Mouse (Mus musculus) stomach, postnatal 0 days (tissue): ENCODE data around the gene Mat2a. TPM values are rescaled to one million over a fixed set of nuclear protein-coding genes. Genes with fewer than 3 reads are reported as not detected.

Experiments
- ATAC-seq: fragments of 200-750 bp; cut with Nextera tagmentation; 2 replicates; pipeline ENCODE4 v1.8.0; 2017; ENCODE audit not compliant: low FRiP score, low TSS enrichment
- DNase-seq: peaks from one replicate; pipeline ENCODE4 v3.0.0-alpha.2; 2016; ENCODE audit warnings: low spot score
- H3K27ac ChIP-seq: fragments of 300-500 bp; sonication (generic); replicated peaks from 2 replicates; pipeline ENCODE4 v1.5.1; 2014; ENCODE audit warnings: mild to moderate bottlenecking, control low read depth
- H3K27me3 ChIP-seq: fragments of 300-500 bp; sonication (generic); 2 replicates; pipeline ENCODE4 v1.6.1; 2014; ENCODE audit warnings: low read length; ENCODE audit not compliant: control insufficient read depth, insufficient read depth
- H3K36me3 ChIP-seq: fragments of 300-500 bp; sonication (generic); 2 replicates; pipeline ENCODE4 v1.6.1; 2014; ENCODE audit warnings: low read length, mixed read lengths; ENCODE audit not compliant: control insufficient read depth, insufficient read depth
- H3K4me1 ChIP-seq: fragments of 300-500 bp; sonication (generic); replicated peaks from 2 replicates; pipeline ENCODE4 v1.6.1; 2014; ENCODE audit warnings: antibody characterized with exemption; ENCODE audit not compliant: control insufficient read depth, insufficient read depth
- H3K4me2 ChIP-seq: fragments of 300-500 bp; sonication (generic); replicated peaks from 2 replicates; pipeline ENCODE4 v1.6.1; 2014; ENCODE audit warnings: low read depth, mild to moderate bottlenecking, control low read depth, moderate library complexity
- H3K4me3 ChIP-seq: fragments of 300-500 bp; sonication (generic); 2 replicates; pipeline ENCODE4 v1.5.1; 2014; ENCODE audit warnings: low read depth, low read length, control low read depth
- H3K9ac ChIP-seq: fragments of 300-500 bp; sonication (generic); 2 replicates; pipeline ENCODE4 v1.6.1; 2014; ENCODE audit warnings: mild to moderate bottlenecking, low read length, control low read depth, mixed read lengths
- H3K9me3 ChIP-seq: fragments of 300-500 bp; sonication (generic); 2 replicates; pipeline ENCODE4 v1.6.1; 2016; ENCODE audit warnings: low read length; ENCODE audit not compliant: control insufficient read depth
- CTCF ChIP-seq: IDR thresholded peaks from 2 replicates; pipeline ENCODE4 v1.5.1; 2016; ENCODE audit warnings: antibody characterized with exemption, low read depth, mild to moderate bottlenecking, moderate library complexity
- EP300 ChIP-seq: optimal IDR thresholded peaks from 2 replicates; pipeline ENCODE3; 2016; ENCODE audit warnings: antibody characterized with exemption
- WGBS: fragments of 180-500 bp; shearing (Covaris S2); extraction: QIAGEN DNeasy Blood & Tissue Kit; methylation state at CpG from one replicate; pipeline ENCODE4 v1.1.7; 2014; 5-methylcytosine and 5-hydroxymethylcytosine counted together
- polyA plus RNA-seq: library from polyadenylated mRNA; unstranded; fragments of >200 nt; fragmentation: Nextera tagmentation; extraction: Ambion mirVana; gene quantifications from 2 replicates; pipeline ENCODE4 v1.2.1, GENCODE M21; 2015

Gene Mat2a
- polyA plus RNA-seq, 1 experiment from 2014 or later = 143 TPM

DNA sequence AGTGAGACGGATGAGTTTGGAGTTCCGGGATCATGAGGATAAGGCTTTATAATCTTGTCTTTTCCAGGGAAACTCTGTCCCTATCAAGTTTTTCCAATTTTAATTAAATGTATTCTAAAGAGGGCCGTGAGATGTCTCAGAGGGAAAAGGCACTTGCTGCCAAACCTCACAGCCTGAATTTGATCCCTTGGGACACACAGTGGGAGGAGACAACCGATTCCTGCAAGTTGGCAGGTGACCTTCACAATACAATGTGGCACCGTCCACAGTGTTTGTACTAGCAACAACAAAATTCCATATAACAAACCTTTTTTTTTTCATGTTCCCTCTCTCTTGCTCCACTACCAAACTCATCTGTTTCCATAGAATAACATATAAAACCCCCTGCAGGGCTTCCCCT lies 19.6 kb upstream of the Mat2a start:
- TF ChIP-seq EP300 (no peak), CTCF (no peak)
- WGBS = 12% methylated on average over 5 of the region's 5 CpGs

DNA sequence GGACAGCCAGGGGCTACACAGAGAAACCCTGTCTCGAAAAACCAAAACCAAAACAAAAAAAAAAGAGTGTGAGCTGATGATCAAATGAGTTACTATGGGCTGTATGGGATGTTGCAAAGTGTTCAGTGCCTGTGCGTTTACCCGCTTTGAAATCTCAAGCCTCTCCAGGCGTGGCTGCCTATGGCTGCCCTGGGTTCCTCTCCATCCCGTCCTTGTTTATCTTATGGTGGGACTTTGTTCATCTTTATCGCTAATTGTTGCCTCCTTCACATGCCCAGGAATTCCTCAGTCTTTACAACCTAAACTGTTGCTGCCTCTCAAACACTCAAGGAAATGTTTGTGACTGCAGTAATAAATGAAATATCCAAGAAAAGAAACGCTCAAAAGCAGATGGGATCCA lies 19.1 kb upstream of the Mat2a start:
- no peaks in the 10 kb centered on the region for H3K9me3 ChIP-seq
- H3K36me3 ChIP-seq = no peaks in the 10 kb centered on the region
- WGBS = 31% methylated on average over 7 of the region's 7 CpGs
- no peak overlapping the region for H3K4me3 ChIP-seq
- no peaks in the 10 kb centered on the region; the same call in 1 of the 2 replicates for H3K4me1 ChIP-seq
- ATAC-seq = no peak
- TF ChIP-seq EP300 = no peak
- TF ChIP-seq CTCF = no peak
- H3K27me3 ChIP-seq = no peaks in the 10 kb centered on the region
- H3K27ac ChIP-seq = peak overlapping the region; percentile 40; the same call in 1 of the 2 replicates
- no peak for DNase-seq
- no peak overlapping the region; the same call in 1 of the 2 replicates for H3K4me2 ChIP-seq
- no peak overlapping the region for H3K9ac ChIP-seq

More for the DNA sequence above, 19.6 kb upstream of the Mat2a start:
- H3K4me2 ChIP-seq = no peak overlapping the region; the same call in 1 of the 2 replicates
- H3K27ac ChIP-seq = 0 out of 2 replicates have a peak overlapping the region, but pooled peaks have one; percentile 40
- no peaks in the 10 kb centered on the region for H3K27me3 ChIP-seq
- no peaks in the 10 kb centered on the region for H3K9me3 ChIP-seq
- ATAC-seq (no peak), DNase-seq (no peak)
- no peaks in the 10 kb centered on the region for H3K36me3 ChIP-seq
- H3K4me3 ChIP-seq = no peak overlapping the region
- H3K9ac ChIP-seq = no peak overlapping the region
- no peaks in the 10 kb centered on the region; the same call in 1 of the 2 replicates for H3K4me1 ChIP-seq

DNA sequence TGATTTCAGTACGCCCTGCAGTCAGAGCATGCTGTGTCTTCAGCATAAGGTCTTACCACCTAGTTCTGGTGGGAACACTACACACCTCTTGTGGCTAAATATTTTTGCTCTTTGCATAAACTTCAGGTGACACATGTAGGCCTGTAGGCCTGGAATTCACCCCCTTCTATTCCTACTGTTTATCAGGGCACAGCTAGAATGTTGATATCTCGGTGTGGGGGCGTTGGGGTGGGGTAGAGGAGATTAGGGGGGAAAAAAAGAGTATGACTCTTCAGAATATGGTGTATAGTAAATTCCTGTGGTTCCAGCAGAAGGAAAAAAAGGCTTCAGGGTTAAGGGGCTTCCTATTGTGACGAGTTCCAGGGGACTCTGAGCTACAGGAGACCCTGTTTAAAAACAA lies 17.2 kb upstream of the Mat2a start:
- ATAC-seq (no peak), DNase-seq (no peak)
- no peaks in the 10 kb centered on the region for H3K36me3 ChIP-seq
- H3K9ac ChIP-seq = no peak overlapping the region
- no peak overlapping the region for H3K4me2 ChIP-seq
- no peaks in the 10 kb centered on the region for H3K27me3 ChIP-seq
- H3K9me3 ChIP-seq = no peaks in the 10 kb centered on the region
- no peak for TF ChIP-seq EP300
- no peak for TF ChIP-seq CTCF
- 64% methylated on average over 4 of the region's 4 CpGs for WGBS
- no peak overlapping the region for H3K4me3 ChIP-seq
- no peaks in the 10 kb centered on the region; the same call in 1 of the 2 replicates for H3K4me1 ChIP-seq
- no peak overlapping the region for H3K27ac ChIP-seq

DNA sequence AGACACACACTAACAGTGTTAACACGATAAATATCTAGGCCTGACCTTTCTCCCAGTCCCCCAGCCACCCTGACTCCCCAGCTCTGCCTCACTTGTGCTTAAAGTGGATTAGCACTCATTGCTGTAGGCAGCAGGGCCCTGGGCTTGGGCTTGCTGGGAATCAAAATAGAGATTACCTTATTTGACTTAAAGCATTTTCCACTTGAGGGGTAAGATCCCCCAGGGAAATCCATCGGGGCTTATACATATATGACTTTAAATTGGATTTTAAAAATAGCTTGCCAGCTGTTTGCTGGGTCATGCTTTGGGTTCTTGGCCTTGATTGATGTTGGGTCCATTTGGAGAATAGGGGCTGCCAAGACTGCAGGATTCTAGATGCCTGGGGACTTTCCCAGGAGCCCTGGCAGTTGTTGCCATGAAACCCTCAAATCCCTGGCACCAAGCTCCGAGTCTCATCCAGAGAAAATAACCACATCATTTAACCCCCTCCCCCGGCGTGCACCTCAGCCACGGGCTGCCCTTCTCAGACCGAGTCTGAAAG lies 15.5 kb upstream of the Mat2a start:
- no peak overlapping the region for H3K9ac ChIP-seq
- DNase-seq = no peak
- H3K36me3 ChIP-seq = no peaks in the 10 kb centered on the region
- no peaks in the 10 kb centered on the region; the same call in 1 of the 2 replicates for H3K4me1 ChIP-seq
- TF ChIP-seq CTCF (no peak), EP300 (no peak)
- H3K9me3 ChIP-seq = no peaks in the 10 kb centered on the region
- no peak for ATAC-seq
- 50% methylated on average over 7 of the region's 7 CpGs for WGBS
- H3K27ac ChIP-seq = no peak overlapping the region; the same call in 1 of the 2 replicates
- H3K4me2 ChIP-seq = no peak overlapping the region
- H3K27me3 ChIP-seq = no peaks in the 10 kb centered on the region
- no peak overlapping the region for H3K4me3 ChIP-seq

DNA sequence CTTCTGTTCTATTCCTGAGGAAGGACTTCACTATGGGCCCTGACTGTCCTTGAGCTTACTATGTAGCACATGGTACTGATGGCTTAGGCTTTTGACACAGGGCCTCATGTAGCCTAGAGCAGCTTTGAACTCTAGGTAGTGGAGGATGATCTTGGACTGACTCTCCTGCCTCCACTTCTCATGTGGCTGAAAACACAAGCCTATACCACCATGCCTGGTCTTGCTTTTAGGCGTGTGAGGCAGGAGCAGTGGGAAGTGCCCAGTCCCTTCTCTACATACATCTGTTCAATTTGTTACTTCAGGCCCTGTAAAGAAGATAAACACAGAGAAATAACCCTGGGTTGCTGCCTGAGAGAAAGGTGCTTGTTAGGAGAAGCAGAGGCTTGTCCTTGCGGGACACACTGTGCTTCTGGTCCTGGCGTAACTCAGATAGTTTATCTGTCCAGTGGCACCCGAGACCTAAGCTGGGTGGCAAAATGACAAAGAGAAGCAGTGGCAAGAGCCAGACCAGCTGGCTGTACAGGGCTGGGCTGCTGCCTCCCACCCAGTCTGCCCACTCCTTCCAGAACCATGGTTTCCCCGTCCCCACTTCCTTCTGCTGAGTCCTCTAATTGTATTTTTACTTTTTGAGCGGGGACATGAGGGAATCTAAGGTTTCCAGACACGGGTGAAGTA lies 14.9 kb upstream of the Mat2a start:
- DNase-seq (no peak), ATAC-seq (peak; percentile 35; the same call in 1 of the 2 replicates)
- Histone ChIP-seq H3K4me3 (no peak overlapping the region), H3K27ac (peak overlapping the region; percentile 9; the same call in 1 of the 2 replicates), H3K4me2 (no peak overlapping the region), H3K4me1 (no peaks in the 10 kb centered on the region; the same call in 1 of the 2 replicates), H3K9ac (no peak overlapping the region), H3K36me3 (no peaks in the 10 kb centered on the region), H3K9me3 (no peaks in the 10 kb centered on the region), H3K27me3 (no peaks in the 10 kb centered on the region)
- TF ChIP-seq CTCF (no peak), EP300 (no peak)
- 35% methylated on average over 7 of the region's 7 CpGs for WGBS

DNA sequence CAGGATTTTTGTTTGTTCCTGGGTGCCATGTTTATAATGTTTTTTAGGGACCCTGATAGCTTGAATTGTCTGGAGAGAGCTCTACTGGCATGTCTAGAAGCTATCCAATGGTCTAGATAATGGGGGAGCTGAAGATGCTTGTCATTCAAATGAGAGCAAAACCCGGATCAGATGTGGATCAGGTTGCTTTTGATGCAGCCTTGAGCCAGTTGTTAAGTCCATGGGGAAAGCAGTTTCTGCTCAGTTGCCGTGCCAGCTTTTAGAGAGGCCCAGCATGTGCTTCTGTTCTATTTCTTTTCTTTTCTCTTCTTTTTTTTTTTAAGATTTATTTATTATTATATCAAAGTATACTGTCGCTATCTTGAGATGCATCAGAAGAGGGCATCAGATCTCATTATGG lies 14.2 kb upstream of the Mat2a start:
- Histone ChIP-seq H3K36me3 (no peaks in the 10 kb centered on the region), H3K27ac (no peak overlapping the region), H3K9me3 (no peaks in the 10 kb centered on the region), H3K4me2 (no peak overlapping the region), H3K4me3 (no peak overlapping the region), H3K27me3 (no peaks in the 10 kb centered on the region), H3K9ac (no peak overlapping the region), H3K4me1 (no peaks in the 10 kb centered on the region; the same call in 1 of the 2 replicates)
- 80% methylated on average over 3 of the region's 3 CpGs for WGBS
- TF ChIP-seq CTCF = no peak
- no peak for DNase-seq
- ATAC-seq = no peak
